Mouse (Mus musculus): ENCODE measurements around the gene 4933434E20Rik. TPM values are rescaled to one million over a fixed set of nuclear protein-coding genes. Genes with fewer than 3 reads are reported as not detected.
A peak's percentile ranks its signal among the peaks of the same experiment; 100 is the strongest.

The 4933434E20Rik gene
- polyA plus RNA-seq, 2 experiments: 69.4 to 133 TPM

- no peak for TF ChIP-seq POLR2A (IDR thresholded peaks at IDR 0.05; ENCODE audit: borderline replicate concordance, extremely low read depth, insufficient read depth, insufficient read length)
- Histone ChIP-seq H3K36me3 (ENCODE audit: control insufficient read depth, insufficient read depth, low read length) (no peaks in the 10 kb centered on the region), H3K27ac (replicated peaks; ENCODE audit: low read depth, low read length) (no peak overlapping the region), H3K4me3 (replicated peaks; ENCODE audit: low read length) (no peak overlapping the region), H3K4me2 (replicated peaks; ENCODE audit: low read depth, low read length, severe bottlenecking) (no peak overlapping the region; the same call in 1 of the 2 replicates), H3K9ac (ENCODE audit: low read depth, low read length, severe bottlenecking) (no peak overlapping the region), H3K27me3 (ENCODE audit: control insufficient read depth, insufficient read depth, low read length) (no peaks in the 10 kb centered on the region), H3K9me3 (ENCODE audit: control insufficient read depth, low read length) (no peaks in the 10 kb centered on the region), H3K4me1 (ENCODE audit: control insufficient read depth, insufficient read depth, low read length) (peaks cover 16% of the 10 kb centered on the region)
- ATAC-seq (ENCODE audit: low FRiP score, low read depth) (peak; percentile 7; the same call in 1 of the 2 replicates), DNase-seq (ENCODE audit: low spot score) (peak; percentile 89)
- WGBS: 10% methylated on average over 5 of the region's 5 CpGs
Measured at GRCm38 (mm10) chr3:90076921-90077716, 25.7 kb downstream of the 4933434E20Rik start.

GRCm38 (mm10) chr3:90078224-90078623 lies 26.8 kb downstream of the 4933434E20Rik start:
- DNase-seq (ENCODE audit: low spot score) (no peak), ATAC-seq (ENCODE audit: low FRiP score, low read depth) (no peak)
- no peak overlapping the region for H3K4me3 ChIP-seq (replicated peaks; ENCODE audit: low read length)
- no peaks in the 10 kb centered on the region for H3K9me3 ChIP-seq (ENCODE audit: control insufficient read depth, low read length)
- no peak overlapping the region for H3K9ac ChIP-seq (ENCODE audit: low read depth, low read length, severe bottlenecking)
- no peaks in the 10 kb centered on the region for H3K27me3 ChIP-seq (ENCODE audit: control insufficient read depth, insufficient read depth, low read length)
- peaks cover 23% of the 10 kb centered on the region for H3K4me1 ChIP-seq (ENCODE audit: control insufficient read depth, insufficient read depth, low read length)
- TF ChIP-seq POLR2A (IDR thresholded peaks at IDR 0.05; ENCODE audit: borderline replicate concordance, extremely low read depth, insufficient read depth, insufficient read length): no peak
- H3K27ac ChIP-seq (replicated peaks; ENCODE audit: low read depth, low read length): no peak overlapping the region
- peaks cover 4% of the 10 kb centered on the region; the same call in 1 of the 2 replicates for H3K36me3 ChIP-seq (ENCODE audit: control insufficient read depth, insufficient read depth, low read length)
- whole genome bisulfite sequencing: 44% methylated on average over 5 of the region's 5 CpGs
- no peak overlapping the region for H3K4me2 ChIP-seq (replicated peaks; ENCODE audit: low read depth, low read length, severe bottlenecking)

GRCm38 (mm10) chr3:90079133-90079762 lies 27.8 kb downstream of the 4933434E20Rik start:
- Histone ChIP-seq H3K4me1 (ENCODE audit: control insufficient read depth, insufficient read depth, low read length) (peaks cover 32% of the 10 kb centered on the region), H3K9ac (ENCODE audit: low read depth, low read length, severe bottlenecking) (peak overlapping the region; percentile 82), H3K36me3 (ENCODE audit: control insufficient read depth, insufficient read depth, low read length) (peaks cover 8% of the 10 kb centered on the region; the same call in 1 of the 2 replicates), H3K9me3 (ENCODE audit: control insufficient read depth, low read length) (no peaks in the 10 kb centered on the region), H3K27ac (replicated peaks; ENCODE audit: low read depth, low read length) (peak overlapping the region; percentile 97), H3K27me3 (ENCODE audit: control insufficient read depth, insufficient read depth, low read length) (no peaks in the 10 kb centered on the region), H3K4me3 (replicated peaks; ENCODE audit: low read length) (peak overlapping the region; percentile 79), H3K4me2 (replicated peaks; ENCODE audit: low read depth, low read length, severe bottlenecking) (peak overlapping the region; percentile 71)
- TF ChIP-seq POLR2A (IDR thresholded peaks at IDR 0.05; ENCODE audit: borderline replicate concordance, extremely low read depth, insufficient read depth, insufficient read length): no peak
- peak; percentile 97 for DNase-seq (ENCODE audit: low spot score)
- peak; percentile 94 for ATAC-seq (ENCODE audit: low FRiP score, low read depth)
- under 1% methylated on average over 33 of the region's 33 CpGs for WGBS

GRCm38 (mm10) chr3:90079763-90080497 lies 28.5 kb downstream of the 4933434E20Rik start:
- H3K4me1 ChIP-seq (ENCODE audit: control insufficient read depth, insufficient read depth, low read length): peaks cover 37% of the 10 kb centered on the region
- peak overlapping the region; percentile 82 for H3K9ac ChIP-seq (ENCODE audit: low read depth, low read length, severe bottlenecking)
- peak overlapping the region; percentile 97 for H3K27ac ChIP-seq (replicated peaks; ENCODE audit: low read depth, low read length)
- under 1% methylated on average over 48 of the region's 53 CpGs for WGBS
- H3K9me3 ChIP-seq (ENCODE audit: control insufficient read depth, low read length): no peaks in the 10 kb centered on the region
- H3K27me3 ChIP-seq (ENCODE audit: control insufficient read depth, insufficient read depth, low read length): no peaks in the 10 kb centered on the region
- peak overlapping the region; percentile 71 for H3K4me2 ChIP-seq (replicated peaks; ENCODE audit: low read depth, low read length, severe bottlenecking)
- peak overlapping the region; percentile 79 for H3K4me3 ChIP-seq (replicated peaks; ENCODE audit: low read length)
- peaks cover 11% of the 10 kb centered on the region; the same call in 1 of the 2 replicates for H3K36me3 ChIP-seq (ENCODE audit: control insufficient read depth, insufficient read depth, low read length)
- TF ChIP-seq POLR2A (IDR thresholded peaks at IDR 0.05; ENCODE audit: borderline replicate concordance, extremely low read depth, insufficient read depth, insufficient read length): 0 out of 2 replicates have a peak, but pooled peaks have one; percentile 12
- peak; percentile 45 for ATAC-seq (ENCODE audit: low FRiP score, low read depth)
- DNase-seq (ENCODE audit: low spot score): peak; percentile 86

- ATAC-seq (ENCODE audit: low FRiP score, low read depth) (no peak), DNase-seq (ENCODE audit: low spot score) (no peak)
- Histone ChIP-seq H3K4me1 (ENCODE audit: control insufficient read depth, insufficient read depth, low read length) (peaks cover 39% of the 10 kb centered on the region), H3K36me3 (ENCODE audit: control insufficient read depth, insufficient read depth, low read length) (peaks cover 11% of the 10 kb centered on the region; the same call in 1 of the 2 replicates), H3K4me3 (replicated peaks; ENCODE audit: low read length) (peak overlapping the region; percentile 79), H3K9me3 (ENCODE audit: control insufficient read depth, low read length) (no peaks in the 10 kb centered on the region), H3K9ac (ENCODE audit: low read depth, low read length, severe bottlenecking) (peak overlapping the region; percentile 82), H3K27me3 (ENCODE audit: control insufficient read depth, insufficient read depth, low read length) (no peaks in the 10 kb centered on the region), H3K27ac (replicated peaks; ENCODE audit: low read depth, low read length) (peak overlapping the region; percentile 97), H3K4me2 (replicated peaks; ENCODE audit: low read depth, low read length, severe bottlenecking) (peak overlapping the region; percentile 71)
- under 1% methylated on average over 6 of the region's 6 CpGs for WGBS
- TF ChIP-seq POLR2A (IDR thresholded peaks at IDR 0.05; ENCODE audit: borderline replicate concordance, extremely low read depth, insufficient read depth, insufficient read length): 0 out of 2 replicates have a peak, but pooled peaks have one; percentile 2
Measured at GRCm38 (mm10) chr3:90080498-90080863, 29.0 kb downstream of the 4933434E20Rik start.
